Mouse (Mus musculus) right cerebral cortex, postnatal 36 days (tissue): Measurements from ENCODE around the gene Exoc3l4.
A peak's percentile ranks its signal among the peaks of the same experiment; 100 is the strongest.

Experiments used
- DNase-seq, 2 experiments: peaks; one replicate each; pipeline ENCODE4 v3.0.0; 2022; ENCODE audit warnings: low spot score in 2 of 2, mixed read lengths in 1 of 2

Exoc3l4 gene

GRCm38 (mm10) chr12:111450359-111450758 is 33.5 kb downstream of the Exoc3l4 start:
- no peak for DNase-seq

GRCm38 (mm10) chr12:111451561-111451960 is 34.7 kb downstream of the Exoc3l4 start:
- DNase-seq: no peak

GRCm38 (mm10) chr12:111454021-111454420 is 37.2 kb downstream of the Exoc3l4 start:
- DNase-seq: no peak

- DNase-seq: no peak
These were observed 37.9 kb downstream of the Exoc3l4 start for GRCm38 (mm10) chr12:111454543-111455280.

GRCm38 (mm10) chr12:111455311-111455846 is 38.6 kb downstream of the Exoc3l4 start:
- no peak for DNase-seq

- DNase-seq: no peak
These were observed 39.0 kb downstream of the Exoc3l4 start for GRCm38 (mm10) chr12:111455860-111456259.

GRCm38 (mm10) chr12:111457742-111458141 is 40.9 kb downstream of the Exoc3l4 start:
- DNase-seq: no peak

GRCm38 (mm10) chr12:111463570-111463969 is 46.8 kb downstream of the Exoc3l4 start:
- no peak for DNase-seq

GRCm38 (mm10) chr12:111466369-111466768 is 49.6 kb downstream of the Exoc3l4 start:
- DNase-seq: no peak

- DNase-seq: no peak
These were observed 51.4 kb downstream of the Exoc3l4 start for GRCm38 (mm10) chr12:111468206-111468605.

GRCm38 (mm10) chr12:111469507-111469906 is 52.7 kb downstream of the Exoc3l4 start:
- DNase-seq: peak in 1 of 2 experiments; percentile 30

- no peak for DNase-seq
These were observed 54.3 kb downstream of the Exoc3l4 start for GRCm38 (mm10) chr12:111471119-111471518.

GRCm38 (mm10) chr12:111471721-111472120 is 54.9 kb downstream of the Exoc3l4 start:
- DNase-seq: no peak

- no peak for DNase-seq
These were observed 56.1 kb downstream of the Exoc3l4 start for GRCm38 (mm10) chr12:111472886-111473285.

GRCm38 (mm10) chr12:111474384-111474783 is 57.6 kb downstream of the Exoc3l4 start:
- DNase-seq: no peak

GRCm38 (mm10) chr12:111474893-111475643 is 58.3 kb downstream of the Exoc3l4 start:
- no peak for DNase-seq

GRCm38 (mm10) chr12:111478924-111479323 is 62.1 kb downstream of the Exoc3l4 start:
- no peak for DNase-seq

GRCm38 (mm10) chr12:111479917-111480316 is 63.1 kb downstream of the Exoc3l4 start:
- DNase-seq: no peak
